Mouse (Mus musculus): ENCODE measurements around the gene Ssbp2.

The Ssbp2 gene

DNA sequence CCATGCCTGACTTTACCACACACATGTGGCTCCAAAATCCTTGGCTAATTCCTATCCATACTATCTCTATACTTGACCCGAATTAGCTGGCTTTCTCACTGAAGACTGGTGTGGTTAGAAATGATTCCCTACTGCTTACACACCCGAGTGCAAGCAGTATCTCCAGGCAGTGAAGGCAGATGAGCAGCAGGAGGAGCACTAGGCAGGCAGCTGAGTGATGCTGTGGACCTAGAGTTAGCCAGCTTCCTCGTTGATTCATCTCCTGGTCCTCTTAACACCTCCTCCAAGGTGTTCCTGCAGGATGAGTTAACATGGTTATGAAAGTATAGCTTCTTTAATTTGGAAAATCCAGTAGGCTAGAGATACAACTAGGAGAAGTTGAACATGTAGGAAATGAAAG is 213.2 kb downstream of the Ssbp2 start:
- Histone ChIP-seq H3K27me3 (ENCODE audit: control insufficient read depth, insufficient read depth, low read length, poor library complexity, severe bottlenecking) (no peaks in the 10 kb centered on the region), H3K36me3 (ENCODE audit: control insufficient read depth, insufficient read depth, low read length, poor library complexity, severe bottlenecking) (no peaks in the 10 kb centered on the region)
- DNase-seq (ENCODE audit: low read depth, low spot score): no peak

DNA sequence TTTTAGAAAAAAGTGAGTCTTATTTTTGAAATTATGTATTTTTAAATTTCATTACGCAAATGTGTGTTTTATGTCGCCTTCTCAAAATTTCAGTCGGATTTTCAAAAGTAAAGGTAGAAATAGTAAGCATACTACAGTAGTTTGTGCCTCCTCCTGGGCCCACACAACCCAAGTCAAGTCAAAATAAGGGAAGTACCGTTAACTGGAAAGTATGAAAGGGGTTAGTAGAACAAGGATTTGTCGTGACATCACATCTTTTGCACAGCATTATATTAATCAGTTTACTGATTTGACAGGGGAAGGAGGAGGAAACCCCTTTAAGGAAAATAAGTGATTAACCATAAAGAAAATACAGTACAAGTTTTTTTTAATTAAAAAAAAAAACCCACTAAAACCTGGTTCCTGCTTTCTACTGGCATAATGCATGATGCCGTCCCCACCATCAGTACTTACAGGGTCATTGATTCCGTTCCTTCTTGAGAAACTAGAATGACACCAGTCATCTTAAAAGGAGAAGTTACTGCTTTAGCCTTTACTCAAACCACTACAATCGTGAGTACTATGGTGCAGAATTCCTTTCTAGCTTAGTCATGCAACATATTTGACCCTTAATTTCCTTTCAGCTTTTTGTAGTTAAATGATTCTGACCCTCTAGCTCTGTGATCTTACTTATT is 220.8 kb downstream of the Ssbp2 start:
- Histone ChIP-seq H3K36me3 (ENCODE audit: control insufficient read depth, insufficient read depth, low read length, poor library complexity, severe bottlenecking) (no peaks in the 10 kb centered on the region), H3K27me3 (ENCODE audit: control insufficient read depth, insufficient read depth, low read length, poor library complexity, severe bottlenecking) (no peaks in the 10 kb centered on the region)
- DNase-seq (ENCODE audit: low read depth, low spot score): peak; percentile 20

DNA sequence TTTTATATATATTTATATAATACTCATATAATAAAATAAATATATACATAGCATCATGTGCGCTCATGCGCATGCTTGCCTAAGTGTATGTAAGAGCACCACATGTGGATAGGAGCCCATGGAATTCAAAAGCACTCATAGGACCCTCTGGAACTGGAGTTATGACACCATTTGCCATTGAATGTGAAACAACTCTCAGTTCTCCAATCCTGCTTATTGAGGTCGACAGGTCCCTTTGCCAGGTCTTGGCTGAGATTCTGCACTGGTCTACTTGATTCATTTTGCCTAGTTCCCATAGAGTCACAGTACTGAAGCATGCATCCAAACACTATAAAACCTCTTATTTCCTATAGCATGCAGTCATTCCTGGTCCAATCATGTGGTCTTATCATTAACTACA is 221.4 kb downstream of the Ssbp2 start:
- Histone ChIP-seq H3K27me3 (ENCODE audit: control insufficient read depth, insufficient read depth, low read length, poor library complexity, severe bottlenecking) (no peaks in the 10 kb centered on the region), H3K36me3 (ENCODE audit: control insufficient read depth, insufficient read depth, low read length, poor library complexity, severe bottlenecking) (no peaks in the 10 kb centered on the region)
- no peak for DNase-seq (ENCODE audit: low read depth, low spot score)

DNA sequence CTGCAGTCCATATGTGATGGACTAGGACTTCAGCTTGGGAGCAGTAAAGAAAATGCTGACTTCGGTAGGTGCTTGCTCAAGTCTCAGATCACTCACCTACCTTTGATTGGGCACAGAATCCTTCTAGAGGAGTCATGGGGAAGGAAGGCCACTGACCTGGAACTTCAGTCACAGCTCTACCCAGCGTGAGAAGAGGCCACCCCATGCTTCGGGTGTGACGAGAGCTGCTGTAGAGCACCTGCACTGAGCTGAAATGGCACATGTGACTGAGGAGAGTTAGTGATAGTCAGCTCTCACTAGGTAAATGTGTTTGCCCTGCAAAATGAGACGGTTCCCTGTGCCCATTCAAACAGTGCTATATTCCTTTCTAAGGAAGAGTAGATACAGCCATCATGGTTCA is 230.0 kb downstream of the Ssbp2 start:
- Histone ChIP-seq H3K36me3 (ENCODE audit: control insufficient read depth, insufficient read depth, low read length, poor library complexity, severe bottlenecking) (no peaks in the 10 kb centered on the region; the same call in 1 of the 2 replicates), H3K27me3 (ENCODE audit: control insufficient read depth, insufficient read depth, low read length, poor library complexity, severe bottlenecking) (no peaks in the 10 kb centered on the region)
- no peak for DNase-seq (ENCODE audit: low read depth, low spot score)

DNA sequence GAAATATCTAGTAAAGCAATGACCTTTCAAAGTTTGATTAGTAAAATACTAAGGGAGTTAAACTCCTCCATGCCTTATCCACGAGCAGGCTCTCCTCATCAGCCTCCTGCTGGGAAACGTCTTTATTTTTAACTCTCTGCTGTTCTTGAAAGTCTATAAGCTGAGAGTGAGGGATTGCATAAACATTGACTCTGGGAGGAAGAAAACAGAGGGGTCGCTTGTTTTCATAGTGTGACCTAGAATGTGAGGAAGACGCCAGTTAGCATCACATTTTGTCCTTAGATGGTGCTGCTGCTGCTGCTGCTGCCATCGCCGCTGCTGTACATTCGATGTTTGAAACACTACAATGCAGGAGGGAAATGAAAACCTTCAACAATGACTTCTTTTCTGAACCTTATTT is 233.5 kb downstream of the Ssbp2 start:
- Histone ChIP-seq H3K36me3 (ENCODE audit: control insufficient read depth, insufficient read depth, low read length, poor library complexity, severe bottlenecking) (no peaks in the 10 kb centered on the region; the same call in 1 of the 2 replicates), H3K27me3 (ENCODE audit: control insufficient read depth, insufficient read depth, low read length, poor library complexity, severe bottlenecking) (no peaks in the 10 kb centered on the region)
- DNase-seq (ENCODE audit: low read depth, low spot score): no peak

DNA sequence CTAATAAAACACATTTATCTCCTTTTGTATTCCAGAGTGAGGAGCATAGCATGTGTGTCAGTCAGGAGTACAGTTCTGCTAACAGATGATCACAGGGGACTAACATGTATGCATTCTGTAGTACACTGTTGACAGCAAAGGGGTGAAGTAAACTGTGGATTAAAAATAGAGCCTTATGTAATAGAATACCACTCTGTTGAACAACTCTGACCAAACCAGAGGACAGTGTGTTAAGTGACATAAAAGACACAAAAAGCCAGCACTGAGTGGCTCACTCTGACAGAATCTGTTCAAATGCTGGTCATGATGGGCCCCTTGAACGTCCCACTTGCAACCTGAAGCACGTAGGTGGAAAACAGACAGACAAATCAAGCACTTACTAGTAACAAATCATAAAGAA is 235.3 kb downstream of the Ssbp2 start:
- no peaks in the 10 kb centered on the region for H3K27me3 ChIP-seq (ENCODE audit: control insufficient read depth, insufficient read depth, low read length, poor library complexity, severe bottlenecking)
- H3K36me3 ChIP-seq (ENCODE audit: control insufficient read depth, insufficient read depth, low read length, poor library complexity, severe bottlenecking): no peaks in the 10 kb centered on the region
- DNase-seq (ENCODE audit: low read depth, low spot score): no peak

DNA sequence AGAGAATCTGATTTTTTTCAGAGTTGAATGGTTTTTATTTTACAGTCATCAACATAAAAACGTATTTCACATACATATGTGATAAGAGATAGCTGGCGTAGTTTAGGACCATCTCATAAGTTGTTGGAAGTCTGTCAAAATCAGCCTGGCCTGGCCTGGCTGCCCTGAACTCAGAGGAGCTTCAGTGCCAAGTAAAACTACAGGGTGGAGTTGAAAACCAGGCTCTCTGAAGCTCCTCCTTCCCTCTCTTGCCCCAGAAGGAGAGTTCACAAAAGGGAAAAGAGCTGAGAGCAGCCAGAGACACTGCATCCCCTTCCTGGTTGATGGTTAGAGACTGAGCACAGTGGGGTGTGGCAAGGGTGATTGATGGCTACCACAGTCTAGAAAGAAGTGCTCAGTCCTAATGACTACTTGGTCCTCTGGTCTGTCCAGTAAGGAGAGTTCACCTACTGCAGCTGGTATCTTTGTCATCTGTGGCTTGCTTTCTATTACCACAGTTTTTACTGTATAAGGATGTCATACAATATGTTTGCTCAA is 236.1 kb downstream of the Ssbp2 start:
- Histone ChIP-seq H3K36me3 (ENCODE audit: control insufficient read depth, insufficient read depth, low read length, poor library complexity, severe bottlenecking) (no peaks in the 10 kb centered on the region), H3K27me3 (ENCODE audit: control insufficient read depth, insufficient read depth, low read length, poor library complexity, severe bottlenecking) (no peaks in the 10 kb centered on the region)
- DNase-seq (ENCODE audit: low read depth, low spot score): no peak

DNA sequence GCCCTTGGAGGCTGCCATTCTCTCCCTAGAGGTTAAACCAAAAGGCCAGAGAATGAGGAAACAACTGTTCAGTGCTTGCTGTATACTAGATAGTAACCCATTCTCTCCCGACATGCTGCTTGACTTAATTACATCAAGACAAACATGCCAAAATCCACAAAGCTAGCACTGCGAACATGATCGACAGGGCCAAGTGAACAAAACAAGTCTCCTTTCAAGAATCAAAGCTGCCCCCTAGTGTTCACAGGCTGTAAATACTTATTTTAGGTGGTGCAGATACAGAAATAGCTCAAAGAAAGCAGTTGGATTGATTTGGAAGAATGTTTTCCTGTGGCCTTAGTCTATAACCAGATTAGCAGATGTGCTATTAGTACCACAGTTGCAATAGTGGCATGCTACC is 236.9 kb downstream of the Ssbp2 start:
- Histone ChIP-seq H3K36me3 (ENCODE audit: control insufficient read depth, insufficient read depth, low read length, poor library complexity, severe bottlenecking) (no peaks in the 10 kb centered on the region), H3K27me3 (ENCODE audit: control insufficient read depth, insufficient read depth, low read length, poor library complexity, severe bottlenecking) (no peaks in the 10 kb centered on the region)
- peak; percentile 62 for DNase-seq (ENCODE audit: low read depth, low spot score)

DNA sequence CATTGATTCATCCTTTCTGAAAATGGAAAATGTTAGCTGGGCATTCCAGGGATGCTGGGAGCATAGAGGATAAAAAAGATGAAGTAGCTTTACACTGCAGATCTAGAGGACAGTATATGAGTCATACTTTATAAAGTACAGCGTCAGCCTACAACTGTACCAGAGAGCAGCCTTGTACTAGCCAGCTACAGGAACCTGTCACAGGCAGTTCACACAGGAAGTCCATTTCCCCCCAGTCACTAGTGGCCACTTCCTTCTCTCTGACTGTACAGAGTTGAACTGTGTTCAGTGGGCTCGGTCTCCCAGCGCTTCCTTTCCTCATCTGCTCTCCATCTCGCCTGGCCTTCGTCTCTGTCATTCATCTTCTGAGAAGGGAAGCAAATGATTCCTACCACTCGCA is 242.3 kb downstream of the Ssbp2 start:
- Histone ChIP-seq H3K27me3 (ENCODE audit: control insufficient read depth, insufficient read depth, low read length, poor library complexity, severe bottlenecking) (no peaks in the 10 kb centered on the region), H3K36me3 (ENCODE audit: control insufficient read depth, insufficient read depth, low read length, poor library complexity, severe bottlenecking) (no peaks in the 10 kb centered on the region)
- peak; percentile 57 for DNase-seq (ENCODE audit: low read depth, low spot score)

DNA sequence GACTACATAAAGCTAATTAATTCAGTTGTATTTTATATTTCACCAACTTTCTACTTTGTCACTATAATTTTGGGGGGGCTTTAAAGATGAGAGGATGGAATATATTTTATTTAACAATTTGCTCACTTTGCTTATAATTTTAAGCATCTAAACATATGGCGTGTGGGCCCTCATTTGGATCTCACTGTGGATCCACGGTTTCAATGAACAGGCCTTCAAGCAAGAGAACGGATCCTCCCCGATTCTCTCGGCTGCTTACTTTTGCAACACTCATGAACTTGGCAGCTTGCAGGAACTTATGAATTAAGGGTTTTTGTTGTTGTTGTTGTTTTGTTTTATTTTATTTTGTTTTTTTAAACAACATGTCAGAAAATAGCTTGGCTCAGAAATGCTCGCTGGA is 259.4 kb downstream of the Ssbp2 start:
- H3K36me3 ChIP-seq (ENCODE audit: control insufficient read depth, insufficient read depth, low read length, poor library complexity, severe bottlenecking): no peaks in the 10 kb centered on the region
- DNase-seq (ENCODE audit: low read depth, low spot score): no peak

DNA sequence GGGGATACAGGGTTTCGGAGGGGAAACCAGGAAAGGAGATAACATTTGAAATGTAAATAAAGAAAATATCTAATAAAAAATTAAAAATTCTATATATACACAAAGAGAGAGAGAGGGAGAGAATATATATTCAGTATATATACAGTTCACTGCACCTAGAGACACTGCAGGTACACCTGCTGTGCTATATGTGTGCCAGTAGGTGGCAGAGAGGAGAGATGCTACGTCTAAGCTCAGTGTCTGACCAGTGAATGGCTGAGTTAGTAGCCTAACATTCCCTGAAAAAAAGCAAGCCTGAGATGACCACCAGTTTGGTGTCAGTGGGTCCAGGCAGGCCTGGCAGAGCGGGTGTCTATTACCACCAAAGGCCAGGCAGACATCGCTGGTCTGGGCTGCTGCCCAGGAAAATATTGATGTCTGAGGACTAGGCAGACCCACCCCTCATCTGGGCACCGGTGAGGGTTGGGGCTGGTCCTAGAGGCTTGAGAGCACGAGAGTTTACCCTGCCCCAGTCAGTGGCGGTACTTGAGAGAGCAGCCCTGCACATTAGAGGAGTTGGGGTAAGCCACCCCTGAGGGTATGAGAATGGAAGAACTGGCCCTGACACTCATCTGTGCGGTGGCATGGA is 263.1 kb downstream of the Ssbp2 start:
- H3K27me3 ChIP-seq (ENCODE audit: control insufficient read depth, insufficient read depth, low read length, poor library complexity, severe bottlenecking): no peaks in the 10 kb centered on the region
- no peaks in the 10 kb centered on the region for H3K36me3 ChIP-seq (ENCODE audit: control insufficient read depth, insufficient read depth, low read length, poor library complexity, severe bottlenecking)
- DNase-seq (ENCODE audit: low read depth, low spot score): peak; percentile 36

More for the DNA sequence above, 259.4 kb downstream of the Ssbp2 start:
- H3K27me3 ChIP-seq (ENCODE audit: control insufficient read depth, insufficient read depth, low read length, poor library complexity, severe bottlenecking): no peaks in the 10 kb centered on the region

DNA sequence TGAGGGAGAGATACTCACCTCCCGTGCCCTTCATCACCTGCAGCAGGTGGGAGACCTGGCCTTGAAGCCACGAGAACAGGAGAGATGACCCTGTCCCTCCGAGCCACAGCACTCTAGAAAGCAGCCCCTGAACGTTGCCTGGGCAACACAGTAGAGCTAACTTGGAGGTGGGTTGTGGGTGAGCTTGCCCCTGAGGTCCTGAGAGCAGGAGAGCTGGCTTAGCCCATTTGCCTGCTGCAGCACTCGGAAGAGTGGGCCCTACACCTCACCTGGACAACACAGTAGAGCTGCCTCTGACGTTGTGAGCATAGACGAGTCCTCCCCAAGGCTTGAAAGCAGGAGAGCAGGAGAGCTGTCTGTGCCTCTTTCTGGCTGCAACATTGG is 263.6 kb downstream of the Ssbp2 start:
- no peak for DNase-seq (ENCODE audit: low read depth, low spot score)
- Histone ChIP-seq H3K36me3 (ENCODE audit: control insufficient read depth, insufficient read depth, low read length, poor library complexity, severe bottlenecking) (no peaks in the 10 kb centered on the region), H3K27me3 (ENCODE audit: control insufficient read depth, insufficient read depth, low read length, poor library complexity, severe bottlenecking) (no peaks in the 10 kb centered on the region)

DNA sequence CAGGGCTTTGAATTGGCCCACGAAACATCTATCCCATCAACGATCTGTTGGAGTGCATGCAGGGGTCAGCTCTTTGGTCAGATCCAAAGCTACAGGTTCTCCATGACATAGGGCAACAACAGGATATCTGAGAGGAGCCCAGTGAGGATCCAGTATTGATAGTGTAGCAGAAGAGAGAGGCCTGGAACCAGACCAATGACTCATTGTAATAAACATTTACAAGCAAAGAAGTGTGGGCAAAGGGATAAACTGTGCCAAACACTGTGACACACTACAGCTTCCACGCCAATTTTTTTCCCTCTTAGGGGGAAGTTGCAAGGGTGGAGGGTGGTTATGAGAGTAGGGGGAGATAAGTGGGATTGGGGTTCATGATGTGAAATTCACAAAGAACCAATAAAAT is 264.1 kb downstream of the Ssbp2 start:
- no peak for DNase-seq (ENCODE audit: low read depth, low spot score)
- Histone ChIP-seq H3K36me3 (ENCODE audit: control insufficient read depth, insufficient read depth, low read length, poor library complexity, severe bottlenecking) (no peaks in the 10 kb centered on the region), H3K27me3 (ENCODE audit: control insufficient read depth, insufficient read depth, low read length, poor library complexity, severe bottlenecking) (no peaks in the 10 kb centered on the region)

DNA sequence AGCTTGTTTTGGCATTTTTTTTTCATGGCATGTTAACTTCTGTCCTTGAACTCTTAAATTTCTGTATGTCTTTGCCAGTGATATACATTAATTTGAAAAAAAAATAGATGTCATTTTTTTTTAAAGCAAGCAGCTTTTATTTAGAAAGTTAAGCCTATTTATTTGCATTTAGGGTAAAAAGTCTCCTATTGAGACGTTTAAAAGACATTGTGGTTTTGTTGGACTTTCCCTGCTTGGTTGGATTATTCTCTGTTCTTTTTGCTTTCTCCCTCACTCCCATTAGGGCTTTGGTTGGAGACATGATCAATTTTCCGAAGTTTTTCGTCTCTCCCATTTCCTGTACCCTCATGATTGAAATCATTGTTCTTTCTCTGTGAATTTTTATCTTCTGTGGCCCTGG is 265.0 kb downstream of the Ssbp2 start:
- Histone ChIP-seq H3K36me3 (ENCODE audit: control insufficient read depth, insufficient read depth, low read length, poor library complexity, severe bottlenecking) (no peaks in the 10 kb centered on the region), H3K27me3 (ENCODE audit: control insufficient read depth, insufficient read depth, low read length, poor library complexity, severe bottlenecking) (no peaks in the 10 kb centered on the region)
- DNase-seq (ENCODE audit: low read depth, low spot score): no peak

DNA sequence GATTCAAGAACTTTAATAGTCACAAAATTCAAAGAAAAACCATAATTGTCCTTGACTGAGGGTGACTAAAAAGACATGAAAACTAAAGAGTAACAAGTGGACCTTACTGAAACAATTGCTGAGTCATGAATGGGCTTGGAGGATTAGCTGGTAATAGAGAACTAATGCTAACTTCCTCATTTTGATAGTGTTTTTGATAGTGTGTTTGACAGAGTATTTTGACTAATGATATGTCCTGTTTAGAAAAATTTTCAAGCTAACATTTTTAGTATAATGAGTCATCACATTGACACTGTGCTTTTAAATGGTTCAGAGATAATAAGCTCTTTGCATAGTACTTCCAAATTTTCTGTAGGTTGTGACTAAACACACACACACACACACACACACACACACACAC is 267.8 kb downstream of the Ssbp2 start:
- Histone ChIP-seq H3K36me3 (ENCODE audit: control insufficient read depth, insufficient read depth, low read length, poor library complexity, severe bottlenecking) (no peaks in the 10 kb centered on the region), H3K27me3 (ENCODE audit: control insufficient read depth, insufficient read depth, low read length, poor library complexity, severe bottlenecking) (no peaks in the 10 kb centered on the region)
- no peak for DNase-seq (ENCODE audit: low read depth, low spot score)

DNA sequence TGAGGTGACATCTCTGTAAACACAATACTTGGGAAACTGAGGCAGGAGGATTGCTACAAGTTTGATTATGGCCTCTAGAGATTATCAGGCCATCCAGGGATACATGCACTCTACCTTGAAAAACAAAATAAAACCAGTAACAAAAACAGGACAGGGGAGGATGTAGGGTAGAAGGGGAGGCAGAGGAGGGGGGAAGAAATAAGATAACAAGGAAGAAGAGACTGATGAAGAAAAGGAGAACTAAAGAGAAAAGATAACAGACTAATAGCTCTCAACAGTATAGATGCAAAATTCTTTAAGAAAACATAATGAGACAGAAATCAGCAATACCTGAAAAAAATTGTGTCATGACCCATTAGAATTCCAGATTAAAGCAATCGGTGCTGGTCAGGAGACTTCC is 277.1 kb downstream of the Ssbp2 start:
- no peak for DNase-seq (ENCODE audit: low read depth, low spot score)
- no peaks in the 10 kb centered on the region for H3K36me3 ChIP-seq (ENCODE audit: control insufficient read depth, insufficient read depth, low read length, poor library complexity, severe bottlenecking)
- no peaks in the 10 kb centered on the region for H3K27me3 ChIP-seq (ENCODE audit: control insufficient read depth, insufficient read depth, low read length, poor library complexity, severe bottlenecking)
